Mouse (Mus musculus): Measurements from ENCODE around the gene Mettl6.

Gene Mettl6

GRCm38 (mm10) chr14:31494975-31495455 is at the start of gene Mettl6:
TSS of gene Mettl6 (minus strand) at chr14:31495040.
- DNase-seq (ENCODE audit: low read depth), result peak; percentile 97

GRCm38 (mm10) chr14:31543885-31544442 is 49.1 kb upstream of the Mettl6 start:
- no peak for DNase-seq (ENCODE audit: low read depth)

- no peak for DNase-seq (ENCODE audit: low read depth)
These were observed 42.5 kb upstream of the Mettl6 start for GRCm38 (mm10) chr14:31537298-31537697.

- no peak for DNase-seq (ENCODE audit: low read depth)
These were observed 37.8 kb upstream of the Mettl6 start for GRCm38 (mm10) chr14:31532656-31533055.

- peak; percentile 80 for DNase-seq (ENCODE audit: low read depth)
These were observed 36.8 kb upstream of the Mettl6 start for GRCm38 (mm10) chr14:31531506-31532148.

- no peak for DNase-seq (ENCODE audit: low read depth)
These were observed 36.0 kb upstream of the Mettl6 start for GRCm38 (mm10) chr14:31530847-31531246.

- peak; percentile 67 for DNase-seq (ENCODE audit: low read depth)
These were observed 30.4 kb upstream of the Mettl6 start for GRCm38 (mm10) chr14:31525040-31525810.

GRCm38 (mm10) chr14:31521318-31521717 is 26.5 kb upstream of the Mettl6 start:
- no peak for DNase-seq (ENCODE audit: low read depth)

GRCm38 (mm10) chr14:31519165-31519564 is 24.3 kb upstream of the Mettl6 start:
- no peak for DNase-seq (ENCODE audit: low read depth)

GRCm38 (mm10) chr14:31515895-31516294 is 21.1 kb upstream of the Mettl6 start:
- DNase-seq (ENCODE audit: low read depth), result no peak

- DNase-seq (ENCODE audit: low read depth), result no peak
These were observed 15.5 kb upstream of the Mettl6 start for GRCm38 (mm10) chr14:31510322-31510721.

- DNase-seq (ENCODE audit: low read depth), result no peak
These were observed 15.1 kb upstream of the Mettl6 start for GRCm38 (mm10) chr14:31509911-31510310.

GRCm38 (mm10) chr14:31506456-31506855 is 11.6 kb upstream of the Mettl6 start:
- no peak for DNase-seq (ENCODE audit: low read depth)

- DNase-seq (ENCODE audit: low read depth), result no peak
These were observed 8.6 kb upstream of the Mettl6 start for GRCm38 (mm10) chr14:31503406-31503805.

- DNase-seq (ENCODE audit: low read depth), result no peak
These were observed 4.7 kb upstream of the Mettl6 start for GRCm38 (mm10) chr14:31499526-31499925.

- peak; percentile 58 for DNase-seq (ENCODE audit: low read depth)
These were observed 1.4 kb upstream of the Mettl6 start for GRCm38 (mm10) chr14:31496241-31496646.

GRCm38 (mm10) chr14:31495538-31495937 is 698 bp upstream of the Mettl6 start:
- peak; percentile 44 for DNase-seq (ENCODE audit: low read depth)

- peak; percentile 84 for DNase-seq (ENCODE audit: low read depth)
These were observed 378 bp downstream of the Mettl6 start, which contains the start of gene Eaf1 for GRCm38 (mm10) chr14:31494349-31494974. TSS of gene Eaf1 (plus strand) at chr14:31494399.

- DNase-seq (ENCODE audit: low read depth), result peak; percentile 64
These were observed 939 bp downstream of the Mettl6 start for GRCm38 (mm10) chr14:31493901-31494300.

- no peak for DNase-seq (ENCODE audit: low read depth)
These were observed 6.8 kb downstream of the Mettl6 start for GRCm38 (mm10) chr14:31488055-31488454.

- no peak for DNase-seq (ENCODE audit: low read depth)
These were observed 8.4 kb downstream of the Mettl6 start for GRCm38 (mm10) chr14:31486465-31486864.

GRCm38 (mm10) chr14:31482417-31482816 is 12.4 kb downstream of the Mettl6 start:
- DNase-seq (ENCODE audit: low read depth), result no peak
